Mouse (Mus musculus): ENCODE measurements around the gene Zmat3. TPM values are rescaled to one million over a fixed set of nuclear protein-coding genes. Genes with fewer than 3 reads are reported as not detected.
A peak's percentile ranks its signal among the peaks of the same experiment; 100 is the strongest.

Gene Zmat3
- total and polyA plus RNA-seq, 2 experiments: 1.2 to 2.8 TPM

DNA sequence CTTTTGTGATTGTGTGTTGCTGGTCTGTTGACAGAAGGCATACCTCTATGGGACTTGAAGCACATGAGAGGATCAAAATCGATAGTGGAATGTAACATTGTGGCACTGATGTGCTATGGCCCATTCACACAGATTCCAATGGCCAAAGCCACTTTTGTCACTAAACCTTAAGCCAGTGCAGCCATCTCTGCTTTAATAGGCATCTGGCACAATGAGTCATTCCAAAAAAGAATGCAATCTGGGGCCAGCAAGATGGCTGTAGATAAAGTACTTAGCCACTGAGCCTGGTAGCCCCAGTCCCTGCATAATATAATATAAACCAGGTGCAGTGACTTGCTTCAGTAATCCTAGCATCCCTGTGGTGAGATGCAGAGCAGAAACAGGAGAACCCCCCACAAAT lies 1.7 kb upstream of the Zmat3 start:
- Histone ChIP-seq H3K27me3 (ENCODE audit: control insufficient read depth, insufficient read depth, low read length) (no peaks in the 10 kb centered on the region), H3K36me3 (ENCODE audit: control insufficient read depth, insufficient read depth, low read length) (no peaks in the 10 kb centered on the region), H3K4me3 (ENCODE audit: insufficient read depth, low read depth, low read length) (no peak overlapping the region), H3K79me2 (ENCODE audit: control insufficient read depth, insufficient read depth, low read length) (peaks cover 6% of the 10 kb centered on the region; the same call in 1 of the 2 replicates), H3K27ac (replicated peaks; ENCODE audit: insufficient read depth, low read depth, low read length) (no peak overlapping the region), H3K4me1 (ENCODE audit: control insufficient read depth, insufficient read depth, low read length) (peaks cover 5% of the 10 kb centered on the region), H3K9ac (ENCODE audit: low read depth, low read length) (no peak overlapping the region)
- TF ChIP-seq POLR2A (IDR thresholded peaks at IDR 0.05; ENCODE audit: extremely low read depth, insufficient read depth, low read length) (no peak), CTCF (IDR thresholded peaks at IDR 0.05; ENCODE audit: low read depth, low read length) (no peak)
- DNase-seq (ENCODE audit: extremely low read depth, low read depth, low spot score): no peak
- 83% methylated on average over 1 of the region's 1 CpGs for WGBS

DNA sequence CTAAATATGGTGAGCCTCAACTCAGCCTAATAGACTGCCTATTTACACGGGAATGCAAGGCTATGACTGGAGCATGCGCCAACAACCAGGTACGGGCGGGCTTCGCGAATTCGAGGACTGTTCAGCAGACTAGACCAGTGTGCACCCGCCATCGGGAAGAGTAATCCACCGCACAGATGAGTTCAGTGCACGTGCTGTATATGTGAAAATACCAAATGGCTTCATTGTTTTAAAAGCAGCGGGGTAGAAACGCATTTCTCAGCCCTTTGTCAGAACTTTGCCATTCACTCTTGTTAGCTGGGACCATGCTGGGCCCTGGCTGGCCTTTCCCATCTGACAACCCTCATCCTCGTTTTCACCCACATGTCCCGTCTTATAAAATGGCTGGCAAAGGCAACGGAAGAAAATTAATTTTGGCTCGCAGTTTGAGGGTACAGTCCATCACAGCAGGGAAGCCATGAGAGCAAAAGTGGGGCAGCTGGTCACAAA lies 476 bp upstream of the Zmat3 start:
- H3K27me3 ChIP-seq (ENCODE audit: control insufficient read depth, insufficient read depth, low read length): no peaks in the 10 kb centered on the region
- peak overlapping the region; percentile 75 for H3K4me3 ChIP-seq (ENCODE audit: insufficient read depth, low read depth, low read length)
- no peak for DNase-seq (ENCODE audit: extremely low read depth, low read depth, low spot score)
- peaks cover 11% of the 10 kb centered on the region; the same call in 1 of the 2 replicates for H3K79me2 ChIP-seq (ENCODE audit: control insufficient read depth, insufficient read depth, low read length)
- TF ChIP-seq CTCF (IDR thresholded peaks at IDR 0.05; ENCODE audit: low read depth, low read length) (no peak), POLR2A (IDR thresholded peaks at IDR 0.05; ENCODE audit: extremely low read depth, insufficient read depth, low read length) (no peak)
- H3K9ac ChIP-seq (ENCODE audit: low read depth, low read length): no peak overlapping the region
- H3K27ac ChIP-seq (replicated peaks; ENCODE audit: insufficient read depth, low read depth, low read length): no peak overlapping the region
- H3K36me3 ChIP-seq (ENCODE audit: control insufficient read depth, insufficient read depth, low read length): no peaks in the 10 kb centered on the region
- 69% methylated on average over 17 of the region's 17 CpGs for WGBS
- peaks cover 5% of the 10 kb centered on the region for H3K4me1 ChIP-seq (ENCODE audit: control insufficient read depth, insufficient read depth, low read length)

DNA sequence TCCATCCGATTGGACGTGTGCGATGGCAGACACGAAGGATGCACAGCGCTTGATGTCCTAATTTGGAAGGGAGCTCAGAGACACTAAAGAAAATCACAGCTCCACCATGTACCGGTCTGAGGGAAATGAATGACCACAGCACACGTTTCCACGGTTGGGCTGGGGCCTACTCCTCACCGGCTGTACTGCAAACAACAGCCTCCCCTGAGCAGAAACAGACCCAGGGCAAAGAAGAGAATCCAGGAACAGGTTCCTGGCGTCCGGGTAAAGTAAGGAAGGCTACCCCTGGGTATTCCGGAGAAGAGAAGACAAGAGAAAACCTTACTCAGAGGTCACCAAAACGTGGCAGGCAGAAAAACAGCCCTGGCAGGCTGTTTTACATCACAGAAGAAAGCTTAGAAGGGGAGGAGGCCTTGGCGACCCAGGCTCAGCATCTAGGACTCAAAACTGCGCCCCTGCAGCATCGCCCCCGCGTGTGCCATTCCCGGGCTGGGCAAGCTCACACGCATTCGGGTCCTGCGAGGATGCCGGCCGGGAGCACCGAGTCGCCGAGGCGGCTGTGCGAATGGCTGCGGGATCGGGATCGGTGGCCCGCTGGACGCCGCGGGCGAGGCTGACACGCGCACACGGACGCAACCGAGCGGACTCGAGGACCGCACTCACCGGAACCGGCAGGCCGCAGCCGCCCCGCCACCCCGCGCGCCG lies 821 bp downstream of the Zmat3 start:
- Histone ChIP-seq H3K27me3 (ENCODE audit: control insufficient read depth, insufficient read depth, low read length) (no peaks in the 10 kb centered on the region), H3K4me3 (ENCODE audit: insufficient read depth, low read depth, low read length) (peak overlapping the region; percentile 75), H3K9ac (ENCODE audit: low read depth, low read length) (peak overlapping the region; percentile 94), H3K27ac (replicated peaks; ENCODE audit: insufficient read depth, low read depth, low read length) (0 out of 2 replicates have a peak overlapping the region, but pooled peaks have one; percentile 27), H3K79me2 (ENCODE audit: control insufficient read depth, insufficient read depth, low read length) (peaks cover 12% of the 10 kb centered on the region; the same call in 1 of the 2 replicates), H3K4me1 (ENCODE audit: control insufficient read depth, insufficient read depth, low read length) (peaks cover 5% of the 10 kb centered on the region), H3K36me3 (ENCODE audit: control insufficient read depth, insufficient read depth, low read length) (no peaks in the 10 kb centered on the region)
- peak; percentile 17 for DNase-seq (ENCODE audit: extremely low read depth, low read depth, low spot score)
- TF ChIP-seq CTCF (IDR thresholded peaks at IDR 0.05; ENCODE audit: low read depth, low read length) (no peak), POLR2A (IDR thresholded peaks at IDR 0.05; ENCODE audit: extremely low read depth, insufficient read depth, low read length) (no peak)
- WGBS: 4% methylated on average over 54 of the region's 54 CpGs

DNA sequence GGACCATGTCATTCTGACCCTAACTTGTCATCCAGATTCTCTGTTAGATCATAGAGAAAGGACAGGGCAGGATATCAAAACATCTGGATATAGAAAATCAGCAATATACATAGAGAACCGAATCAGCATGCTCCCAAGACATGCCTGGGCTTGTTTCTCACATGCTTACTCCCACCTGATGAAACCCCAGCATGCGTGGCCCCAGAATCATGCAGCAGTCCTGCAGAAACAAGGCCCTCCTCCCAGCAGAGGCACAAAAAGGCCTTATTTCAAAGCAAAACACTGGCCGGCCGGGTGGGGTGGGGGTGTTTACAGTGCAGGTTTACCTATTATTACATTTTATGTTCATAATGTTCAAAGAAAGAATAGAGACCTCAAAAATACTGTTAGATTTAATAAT lies 1.6 kb downstream of the Zmat3 start:
- 88% methylated on average over 4 of the region's 4 CpGs for WGBS
- H3K4me3 ChIP-seq (ENCODE audit: insufficient read depth, low read depth, low read length): no peak overlapping the region
- no peaks in the 10 kb centered on the region for H3K27me3 ChIP-seq (ENCODE audit: control insufficient read depth, insufficient read depth, low read length)
- H3K79me2 ChIP-seq (ENCODE audit: control insufficient read depth, insufficient read depth, low read length): peaks cover 12% of the 10 kb centered on the region; the same call in 1 of the 2 replicates
- no peak overlapping the region for H3K9ac ChIP-seq (ENCODE audit: low read depth, low read length)
- H3K36me3 ChIP-seq (ENCODE audit: control insufficient read depth, insufficient read depth, low read length): no peaks in the 10 kb centered on the region
- H3K4me1 ChIP-seq (ENCODE audit: control insufficient read depth, insufficient read depth, low read length): peaks cover 5% of the 10 kb centered on the region
- TF ChIP-seq POLR2A (IDR thresholded peaks at IDR 0.05; ENCODE audit: extremely low read depth, insufficient read depth, low read length) (no peak), CTCF (IDR thresholded peaks at IDR 0.05; ENCODE audit: low read depth, low read length) (no peak)
- no peak overlapping the region for H3K27ac ChIP-seq (replicated peaks; ENCODE audit: insufficient read depth, low read depth, low read length)
- DNase-seq (ENCODE audit: extremely low read depth, low read depth, low spot score): no peak

DNA sequence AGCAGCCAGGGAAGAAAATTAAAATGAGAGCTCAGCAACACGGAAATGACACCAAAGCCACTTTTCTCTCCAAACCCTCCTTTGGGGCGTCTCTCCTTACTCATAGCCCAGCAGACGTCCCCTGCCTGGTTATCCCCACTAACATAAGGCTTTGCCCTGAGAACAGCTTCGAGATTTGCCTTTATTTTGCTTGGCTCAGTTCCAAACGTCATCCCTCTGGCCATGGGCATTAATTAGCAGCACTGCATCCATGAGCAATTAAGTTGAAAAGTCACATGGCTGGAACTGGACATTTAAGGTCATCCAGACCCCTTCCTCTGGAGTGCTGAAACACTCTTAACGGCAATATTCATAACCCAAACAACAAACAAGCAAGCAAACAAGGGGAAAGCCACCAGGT lies 4.6 kb downstream of the Zmat3 start:
- no peak for DNase-seq (ENCODE audit: extremely low read depth, low read depth, low spot score)
- no peak for TF ChIP-seq POLR2A (IDR thresholded peaks at IDR 0.05; ENCODE audit: extremely low read depth, insufficient read depth, low read length)
- no peak for TF ChIP-seq CTCF (IDR thresholded peaks at IDR 0.05; ENCODE audit: low read depth, low read length)
- peaks cover 5% of the 10 kb centered on the region for H3K4me1 ChIP-seq (ENCODE audit: control insufficient read depth, insufficient read depth, low read length)
- WGBS: 68% methylated on average over 6 of the region's 6 CpGs
- no peaks in the 10 kb centered on the region for H3K27me3 ChIP-seq (ENCODE audit: control insufficient read depth, insufficient read depth, low read length)
- peaks cover 12% of the 10 kb centered on the region; the same call in 1 of the 2 replicates for H3K79me2 ChIP-seq (ENCODE audit: control insufficient read depth, insufficient read depth, low read length)
- no peak overlapping the region for H3K9ac ChIP-seq (ENCODE audit: low read depth, low read length)
- no peaks in the 10 kb centered on the region for H3K36me3 ChIP-seq (ENCODE audit: control insufficient read depth, insufficient read depth, low read length)
- no peak overlapping the region for H3K27ac ChIP-seq (replicated peaks; ENCODE audit: insufficient read depth, low read depth, low read length)
- H3K4me3 ChIP-seq (ENCODE audit: insufficient read depth, low read depth, low read length): no peak overlapping the region

DNA sequence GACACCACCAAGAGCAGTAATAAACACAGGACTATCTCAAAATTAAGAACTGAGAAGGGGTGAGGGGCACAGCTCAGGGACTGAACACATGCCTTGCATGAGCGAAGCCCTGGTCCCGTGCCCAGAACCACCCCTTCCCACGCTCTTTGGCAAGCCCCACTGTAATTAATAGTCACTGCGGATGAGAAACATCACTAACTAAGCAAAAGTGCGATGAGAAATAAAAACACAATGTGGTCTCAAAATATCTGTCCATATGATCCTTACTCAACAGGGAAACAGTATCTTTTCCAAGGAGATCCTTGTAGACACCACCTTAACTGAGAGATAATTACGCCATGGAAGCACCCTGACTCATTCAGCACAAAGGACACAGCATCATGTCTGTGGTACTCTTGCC lies 17.9 kb downstream of the Zmat3 start:
- no peak overlapping the region for H3K4me3 ChIP-seq (ENCODE audit: insufficient read depth, low read depth, low read length)
- H3K79me2 ChIP-seq (ENCODE audit: control insufficient read depth, insufficient read depth, low read length): no peaks in the 10 kb centered on the region
- H3K27me3 ChIP-seq (ENCODE audit: control insufficient read depth, insufficient read depth, low read length): no peaks in the 10 kb centered on the region
- DNase-seq (ENCODE audit: extremely low read depth, low read depth, low spot score): no peak
- 88% methylated on average over 6 of the region's 6 CpGs for WGBS
- H3K9ac ChIP-seq (ENCODE audit: low read depth, low read length): no peak overlapping the region
- no peak for TF ChIP-seq CTCF (IDR thresholded peaks at IDR 0.05; ENCODE audit: low read depth, low read length)
- no peak for TF ChIP-seq POLR2A (IDR thresholded peaks at IDR 0.05; ENCODE audit: extremely low read depth, insufficient read depth, low read length)
- H3K36me3 ChIP-seq (ENCODE audit: control insufficient read depth, insufficient read depth, low read length): peaks cover 4% of the 10 kb centered on the region; the same call in 1 of the 2 replicates
- no peak overlapping the region for H3K27ac ChIP-seq (replicated peaks; ENCODE audit: insufficient read depth, low read depth, low read length)
- H3K4me1 ChIP-seq (ENCODE audit: control insufficient read depth, insufficient read depth, low read length): no peaks in the 10 kb centered on the region
